Comparison of ENCODE assay signal across 8 mouse cellular contexts in the genomic region with DNA sequence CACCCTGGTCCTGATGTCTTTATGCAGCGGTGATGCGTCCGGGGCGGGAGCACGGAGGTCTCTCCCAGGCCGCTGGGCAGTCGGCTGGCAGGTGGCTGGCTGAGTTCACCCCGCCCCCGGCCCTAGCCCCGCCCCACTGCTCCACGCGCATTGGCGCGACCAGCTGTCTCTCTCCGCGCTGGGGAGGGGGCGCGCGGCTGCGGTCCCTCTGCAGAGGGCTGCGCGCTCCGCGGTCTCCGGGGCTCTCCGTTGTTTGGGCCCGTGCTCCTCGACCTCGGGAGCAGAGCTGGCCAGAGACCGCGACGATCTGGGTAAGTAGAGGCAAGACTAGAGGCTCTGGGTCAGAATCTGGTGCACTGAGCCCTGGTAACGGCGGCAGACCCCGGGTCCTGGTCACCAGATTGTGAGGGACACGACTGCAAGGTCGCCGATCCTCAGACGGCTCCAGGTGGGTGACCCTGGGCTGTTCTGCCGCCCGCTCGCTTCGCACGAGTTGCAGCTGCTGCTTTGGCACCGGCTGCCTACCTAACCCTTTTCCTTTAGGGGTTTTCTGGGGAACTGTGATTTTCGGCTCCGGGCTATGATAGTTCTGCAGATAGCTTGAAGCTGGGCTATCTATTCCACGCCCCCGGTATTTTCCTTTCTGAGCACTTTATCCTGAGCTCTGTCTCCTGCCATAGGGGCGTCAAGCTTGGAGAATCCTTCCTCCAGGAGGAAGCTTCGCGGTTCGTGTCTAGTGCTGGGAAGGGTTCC. TPM values are rescaled to one million over a fixed set of nuclear protein-coding genes. Genes with fewer than 3 reads are reported as not detected.
DNase-seq lines count a peak whose midpoint lies in the region; ATAC-seq lines count a peak whose summit lies in the region.

A gene (plus strand): TSS at position 213 of the 753 bp plus-strand sequence.

- no peaks in the 10 kb centered on the region for H3K9me3 ChIP-seq in embryonic facial prominence, embryonic 15.5 days (replicated peaks)
- H3K9me3 ChIP-seq in heart, embryonic 16.5 days (replicated peaks; ENCODE audit: control insufficient read depth, low read length) = no peaks in the 10 kb centered on the region

- H3K4me2 ChIP-seq in embryonic facial prominence, embryonic 15.5 days (replicated peaks) = peak within 1 kb of the TSS; percentile 97
- peak within 1 kb of the TSS; percentile 96 for H3K4me2 ChIP-seq in heart, embryonic 16.5 days (ENCODE audit: low read depth, low read length)

- H3K27ac ChIP-seq in embryonic facial prominence, embryonic 15.5 days (replicated peaks) = no peak within 1 kb of the TSS
- H3K27ac ChIP-seq in heart, embryonic 16.5 days (ENCODE audit: low read length) = no peak within 1 kb of the TSS

- peak; percentile 76 for DNase-seq in adrenal gland, postnatal 14 days
- DNase-seq in layer of hippocampus, postnatal 10 days (ENCODE audit: low spot score in 2 of 2) = peak; percentile 75 to 84
- peak; percentile 48 for DNase-seq in lung, postnatal 10 days
- DNase-seq in retina, postnatal 1 day = peak; percentile 90
- peak; percentile 38 for DNase-seq in urinary bladder, postnatal 14 days (ENCODE audit: low spot score)

- peak within 1 kb of the TSS; percentile 37 for H3K9ac ChIP-seq in embryonic facial prominence, embryonic 15.5 days
- peak within 1 kb of the TSS; percentile 77 for H3K9ac ChIP-seq in heart, embryonic 16.5 days (ENCODE audit: low read length)

- peaks cover 17% of the 10 kb centered on the region; the same call in 1 of the 2 replicates for H3K36me3 ChIP-seq in embryonic facial prominence, embryonic 15.5 days
- 0 out of 2 replicates have a peak, but pooled peaks cover 6% of the 10 kb centered on the region for H3K36me3 ChIP-seq in heart, embryonic 16.5 days (ENCODE audit: control insufficient read depth, insufficient read depth)

- H3K4me1 ChIP-seq in embryonic facial prominence, embryonic 15.5 days = 0 out of 2 replicates have a peak, but pooled peaks cover 14% of the 10 kb centered on the region
- peaks cover 2% of the 10 kb centered on the region; the same call in 1 of the 2 replicates for H3K4me1 ChIP-seq in heart, embryonic 16.5 days (ENCODE audit: control insufficient read depth, insufficient read depth, low read length)

- peak; percentile 54 for ATAC-seq in CD4-positive, CD25-positive, alpha-beta regulatory T cell, adult 4 months
- ATAC-seq in embryonic facial prominence, embryonic 15.5 days (ENCODE audit: insufficient number of reproducible peaks, low FRiP score, low TSS enrichment, low read depth) = peak; percentile 93
- peak; percentile 94 for ATAC-seq in heart, embryonic 16.5 days (replicated peaks; ENCODE audit: extremely low read depth, insufficient read depth, low FRiP score)

- H3K27me3 ChIP-seq in embryonic facial prominence, embryonic 15.5 days = no peaks in the 10 kb centered on the region
- no peaks in the 10 kb centered on the region for H3K27me3 ChIP-seq in heart, embryonic 16.5 days (ENCODE audit: control insufficient read depth, insufficient read depth, low read length)

- H3K4me3 ChIP-seq in embryonic facial prominence, embryonic 15.5 days (replicated peaks) = peak within 1 kb of the TSS; percentile 60
- H3K4me3 ChIP-seq in heart, embryonic 16.5 days (ENCODE audit: low read length) = peak within 1 kb of the TSS; percentile 63

- 1% methylated on average over 53 of the region's 53 CpGs for WGBS in embryonic facial prominence, embryonic 15.5 days
- 1% methylated on average over 53 of the region's 53 CpGs for WGBS in heart, embryonic 16.5 days

RNA-seq across cellular contexts. Expression of the gene that starts here (rescaled TPM):
- polyA plus RNA-seq in CD4-positive, CD25-positive, alpha-beta regulatory T cell, adult 4 months (2017; shearing (Covaris generic)) = 1 to 10 TPM; 3.3 to 3.8 TPM
- total RNA-seq in adrenal gland, postnatal 14 days (2021) = 3.4 and 4.3 TPM in 2 replicates
- polyA plus RNA-seq in embryonic facial prominence, embryonic 15.5 days (2015; fragmentation: Nextera tagmentation; extraction: Ambion mirVana) = 1.0 and 1.1 TPM in 2 replicates
- polyA plus RNA-seq in heart, embryonic 16.5 days (2015; fragmentation: Nextera tagmentation; extraction: Ambion mirVana) = 2.5 and 5.2 TPM in 2 replicates
- total RNA-seq in layer of hippocampus, postnatal 10 days (2021) = 10 to 100 TPM; 48.9 to 52.7 TPM

Comparison
In these comparisons a context has a peak if more than half of its experiments do, and no peak if none do; other contexts are left out.
1. DNase-seq: peak in every context shown above with its lines; median percentile 90 in retina, postnatal 1 day; 80 in layer of hippocampus, postnatal 10 days; 76 in adrenal gland, postnatal 14 days; 48 in lung, postnatal 10 days; 38 in urinary bladder, postnatal 14 days.